Mouse (Mus musculus) liver, adult 2 months (tissue): ENCODE data around the gene Wdr48.
A peak's percentile ranks its signal among the peaks of the same experiment; 100 is the strongest.

Source experiments
- CTCF ChIP-seq: fragments of 200-500 bp; IDR thresholded peaks from 2 replicates; pipeline ENCODE4 v1.5.1; 2011; ENCODE audit warnings: low read depth, low read length, control low read depth
- POLR2A ChIP-seq: fragments of 200-500 bp; IDR thresholded peaks from 2 replicates; pipeline ENCODE4 v1.6.1; 2011; ENCODE audit warnings: low read length, control low read depth; ENCODE audit not compliant: insufficient read depth; ENCODE audit errors: extremely low read depth

DNA sequence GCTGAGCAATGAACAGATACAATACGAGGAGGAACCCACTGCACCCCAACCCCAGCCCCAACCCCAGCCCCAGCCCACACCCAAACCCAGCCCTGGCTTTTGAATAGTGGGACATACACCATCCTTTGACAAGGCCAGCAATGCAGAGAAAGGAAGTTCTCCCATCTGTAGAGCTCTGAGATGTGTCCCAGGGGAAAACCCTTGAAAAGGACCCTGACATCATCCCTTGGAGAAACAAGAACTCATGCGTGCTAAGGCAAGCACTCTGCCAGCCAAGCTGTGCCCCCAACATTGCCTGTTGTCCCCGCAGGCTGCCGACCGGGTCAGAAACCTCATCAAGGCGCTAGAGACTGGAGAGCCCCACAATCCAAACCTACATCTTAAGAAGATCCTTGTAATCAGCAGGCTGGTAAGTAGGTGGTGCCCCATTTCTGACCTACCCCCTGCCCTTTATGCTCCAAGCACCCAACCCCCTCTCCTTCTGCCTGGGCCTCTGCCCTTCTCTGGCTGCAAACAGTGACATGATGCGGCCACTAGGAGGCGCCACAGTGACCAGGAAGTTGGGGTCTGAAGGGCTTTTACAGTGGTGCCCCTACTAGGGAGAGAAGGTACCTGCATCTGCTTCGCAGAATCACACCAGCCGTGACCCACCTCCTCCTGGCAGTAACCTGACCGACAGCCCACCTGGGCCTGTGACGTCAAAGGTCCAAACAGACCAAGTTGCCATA lies 50.7 kb downstream of the Wdr48 start:
- TF ChIP-seq CTCF: peak; percentile 63
- no peak for TF ChIP-seq POLR2A
